Mouse (Mus musculus) adrenal gland, postnatal 4 days (tissue): ENCODE data around the gene Hist1h2bm. TPM values are rescaled to one million over a fixed set of nuclear protein-coding genes. Genes with fewer than 3 reads are reported as not detected.
"Not testable (repeated sequence)": the region's sequence is repeated elsewhere in the genome, so short reads cannot be mapped to it uniquely, and the experiment has no call there.

Experiments
- DNase-seq, 2 experiments: peaks; one replicate each; pipeline ENCODE4 v3.0.0; 2021 to 2022; ENCODE audit warnings: low spot score in 2 of 2, mixed read lengths in 2 of 2
- long read RNA-seq, 2 experiments: library from polyadenylated mRNA; stranded (forward); transcript quantifications; one replicate each; pipeline ENCODE4 v2.0.0; 2021
- total RNA-seq, 2 experiments: library from RNA; stranded (reverse); gene quantifications; 2 replicates each; pipeline ENCODE4 v1.2.3; 2021

Gene Hist1h2bm
- 100 to 1,000 TPM; 142 to 169 TPM for total RNA-seq
- long read RNA-seq, experiment 1: 0 reads
- long read RNA-seq, experiment 2: 0 reads

DNA sequence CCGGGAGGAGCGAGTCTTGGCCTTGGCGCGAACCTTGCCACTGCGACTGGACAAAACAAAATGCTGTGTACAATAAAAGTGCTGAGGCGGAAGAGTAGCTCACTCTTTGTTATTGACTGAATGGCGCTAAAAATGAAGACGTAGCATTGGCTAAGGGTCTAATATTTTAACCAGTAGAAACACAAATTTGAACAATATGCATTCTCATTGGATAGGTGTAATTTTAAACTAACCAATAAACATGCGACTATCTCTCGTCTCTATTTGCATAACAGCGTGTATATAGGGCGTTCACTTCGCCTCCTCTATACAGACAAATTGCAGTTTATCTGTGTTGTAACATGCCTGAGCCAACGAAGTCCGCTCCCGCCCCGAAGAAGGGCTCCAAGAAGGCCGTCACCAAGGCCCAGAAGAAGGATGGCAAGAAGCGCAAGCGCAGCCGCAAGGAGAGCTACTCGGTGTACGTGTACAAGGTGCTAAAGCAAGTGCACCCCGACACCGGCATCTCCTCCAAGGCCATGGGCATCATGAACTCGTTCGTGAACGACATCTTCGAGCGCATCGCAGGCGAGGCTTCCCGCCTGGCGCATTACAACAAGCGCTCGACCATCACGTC, at the start of gene Hist1h2bm:
Hist1h2bm (plus strand) TSS at position 288 of the 616 bp plus-strand sequence.
- not testable (repeated sequence) for DNase-seq

DNA sequence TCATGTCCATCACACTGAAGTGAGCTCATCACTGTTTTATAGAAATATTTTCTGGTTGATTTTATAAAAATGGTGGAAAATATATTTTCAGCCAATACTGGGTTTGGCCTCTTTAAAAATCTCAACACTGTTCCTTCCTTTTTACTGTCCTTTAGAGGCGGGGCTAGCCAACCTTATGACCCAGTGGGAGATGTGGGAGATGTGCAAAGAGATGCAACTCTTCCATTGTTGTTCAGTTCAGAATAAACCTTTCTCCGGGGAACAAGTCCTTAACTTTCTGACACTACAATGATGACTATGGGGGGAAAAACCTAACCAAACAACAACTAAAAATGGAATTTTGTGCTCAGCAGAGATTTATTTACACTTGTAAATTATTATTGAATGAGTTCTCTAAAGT, 44.5 kb upstream of the Hist1h2bm start, which contains the start of gene Olfr1360:
Olfr1360 (minus strand) TSS at position 101 of the 400 bp plus-strand sequence.
- DNase-seq: no peak

DNA sequence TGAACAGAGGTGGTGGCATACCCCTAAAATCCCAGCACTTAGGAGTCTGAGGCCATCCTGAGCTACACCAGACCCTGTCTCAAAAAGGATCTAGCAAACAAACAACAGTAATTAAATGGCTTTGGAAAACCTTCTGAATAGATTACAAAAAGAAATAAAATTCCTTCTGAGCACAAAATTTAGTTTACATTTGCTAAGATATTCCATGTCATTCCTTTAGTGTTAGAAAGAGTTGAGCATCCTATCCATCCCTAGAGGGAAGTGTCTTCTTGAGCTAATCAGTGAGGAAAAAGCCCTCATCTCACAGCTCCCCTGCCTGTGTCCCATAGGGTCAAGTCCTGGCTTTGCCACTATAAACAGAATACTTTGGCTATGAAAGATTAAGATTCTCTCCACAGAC, 24.0 kb upstream of the Hist1h2bm start, which contains the start of gene Olfr1359:
Olfr1359 (plus strand) TSS at position 301 of the 400 bp plus-strand sequence.
- no peak for DNase-seq

DNA sequence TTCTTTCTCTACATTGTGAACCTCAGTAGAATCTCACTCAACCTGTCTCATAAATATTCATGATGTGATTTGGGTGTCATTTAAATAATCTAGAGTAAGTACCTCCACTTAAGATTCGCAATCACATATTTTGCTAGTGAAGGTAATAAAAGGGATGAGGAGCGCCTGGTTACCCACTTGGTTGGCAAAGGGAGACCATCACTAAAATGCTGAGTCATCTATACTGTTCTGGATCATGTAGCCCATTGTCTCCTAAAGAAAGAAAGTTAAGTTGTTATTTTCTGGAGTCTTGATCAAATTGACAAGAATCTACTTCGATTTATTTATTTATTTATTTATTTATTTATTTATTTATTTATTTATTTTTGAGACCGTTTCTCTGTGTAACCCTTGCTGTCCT, 15.2 kb upstream of the Hist1h2bm start:
- no peak for DNase-seq

DNA sequence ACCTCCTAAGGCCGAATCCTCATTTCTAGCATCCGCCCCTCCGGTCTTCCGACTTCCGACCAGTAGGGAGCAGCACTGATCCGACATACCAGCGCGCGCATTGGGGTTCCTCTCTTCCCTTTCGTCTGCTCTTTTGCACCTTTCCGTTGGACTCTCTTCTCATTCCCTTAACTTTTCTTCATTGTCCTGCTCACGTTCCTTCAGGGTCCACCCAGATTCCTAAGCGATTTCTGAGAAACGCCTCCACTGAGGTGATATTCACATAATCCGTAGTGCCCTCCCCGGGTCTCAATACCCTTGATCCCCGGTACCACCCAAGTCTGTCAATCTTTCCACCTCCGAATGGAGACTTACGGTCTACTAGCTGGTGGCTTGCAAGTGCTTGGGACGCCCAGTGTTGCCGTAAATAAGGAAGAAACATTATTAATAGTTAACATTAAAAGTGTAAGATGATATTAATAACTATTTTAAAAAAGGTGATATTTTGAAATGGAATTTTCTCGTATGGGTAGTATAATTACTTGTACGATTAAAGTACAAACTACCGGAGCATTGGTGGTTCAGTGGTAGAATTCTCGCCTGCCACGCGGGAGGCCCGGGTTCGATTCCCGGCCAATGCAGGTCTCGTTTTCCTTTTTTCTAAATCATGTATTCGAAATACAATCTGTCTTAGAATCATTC, 11.7 kb upstream of the Hist1h2bm start:
- peak; percentile 64 to 81 for DNase-seq

DNA sequence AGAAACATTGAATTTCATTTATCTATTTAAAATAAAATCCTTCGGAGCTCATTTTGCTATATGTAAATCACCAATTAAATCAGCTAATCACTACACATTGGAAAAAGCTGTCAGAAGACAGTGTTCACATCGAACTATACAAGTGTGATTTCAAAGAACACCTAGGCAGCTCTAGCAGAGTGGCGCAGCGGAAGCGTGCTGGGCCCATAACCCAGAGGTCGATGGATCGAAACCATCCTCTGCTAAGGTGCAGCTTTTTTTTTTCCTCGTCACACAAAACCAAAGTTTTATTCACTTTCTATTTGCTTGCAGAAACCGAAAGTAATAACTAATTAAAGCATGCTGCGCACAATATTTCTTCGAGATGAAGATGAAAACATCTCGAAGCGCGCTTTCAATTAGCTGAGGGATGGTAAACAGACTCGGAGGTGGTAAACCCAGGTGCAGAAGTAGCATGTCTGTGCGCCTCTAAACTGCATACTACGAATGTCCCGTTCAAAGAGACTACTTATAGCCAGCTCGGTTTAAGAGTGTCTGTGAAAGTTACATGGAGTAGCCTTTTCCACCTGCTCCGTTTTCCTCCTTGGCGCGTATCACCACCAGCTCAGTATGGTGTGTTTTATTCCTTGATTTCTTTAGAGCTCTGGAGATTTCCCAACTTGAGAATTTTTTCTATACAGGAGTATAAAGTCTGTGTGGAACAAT, 10.9 kb upstream of the Hist1h2bm start:
- peak; percentile 31 to 45 for DNase-seq

DNA sequence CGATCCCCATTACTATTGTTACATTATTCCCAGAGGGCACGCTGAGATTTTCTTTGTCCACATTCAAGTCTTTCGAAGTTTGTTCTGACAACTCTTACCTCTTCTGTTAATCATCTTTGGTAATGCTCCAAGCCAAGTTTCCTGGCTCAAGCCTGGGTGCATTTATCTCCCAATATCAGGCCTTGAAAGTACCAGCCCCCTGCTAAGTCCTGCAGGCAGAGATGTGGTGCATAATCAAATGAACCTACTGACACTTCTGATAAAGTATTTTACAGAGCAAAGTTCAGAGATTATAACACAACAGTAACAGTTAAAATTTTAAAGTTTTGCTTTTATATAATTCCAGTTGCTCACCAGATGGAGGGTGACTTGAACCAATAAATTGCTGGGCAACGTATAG, 10.1 kb upstream of the Hist1h2bm start:
- DNase-seq: no peak

DNA sequence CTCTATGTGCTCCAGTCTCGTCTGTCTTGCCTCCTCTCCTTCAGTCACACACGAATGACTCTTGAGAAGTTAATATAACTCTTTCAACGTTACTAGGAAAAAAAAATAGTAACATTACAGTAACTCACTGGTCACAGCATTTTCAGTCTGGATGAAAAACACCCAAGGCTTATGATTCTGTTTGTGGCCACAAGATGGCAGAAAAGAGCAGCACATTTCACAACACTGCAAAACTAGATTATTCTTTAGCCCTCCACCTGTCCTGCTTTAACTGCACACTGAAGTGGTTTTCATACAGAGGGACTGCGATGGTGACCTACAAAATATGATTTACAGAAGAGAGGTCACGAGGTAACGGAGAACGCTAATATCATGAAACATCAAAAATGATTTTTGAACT, 7.1 kb upstream of the Hist1h2bm start:
- DNase-seq: no peak

DNA sequence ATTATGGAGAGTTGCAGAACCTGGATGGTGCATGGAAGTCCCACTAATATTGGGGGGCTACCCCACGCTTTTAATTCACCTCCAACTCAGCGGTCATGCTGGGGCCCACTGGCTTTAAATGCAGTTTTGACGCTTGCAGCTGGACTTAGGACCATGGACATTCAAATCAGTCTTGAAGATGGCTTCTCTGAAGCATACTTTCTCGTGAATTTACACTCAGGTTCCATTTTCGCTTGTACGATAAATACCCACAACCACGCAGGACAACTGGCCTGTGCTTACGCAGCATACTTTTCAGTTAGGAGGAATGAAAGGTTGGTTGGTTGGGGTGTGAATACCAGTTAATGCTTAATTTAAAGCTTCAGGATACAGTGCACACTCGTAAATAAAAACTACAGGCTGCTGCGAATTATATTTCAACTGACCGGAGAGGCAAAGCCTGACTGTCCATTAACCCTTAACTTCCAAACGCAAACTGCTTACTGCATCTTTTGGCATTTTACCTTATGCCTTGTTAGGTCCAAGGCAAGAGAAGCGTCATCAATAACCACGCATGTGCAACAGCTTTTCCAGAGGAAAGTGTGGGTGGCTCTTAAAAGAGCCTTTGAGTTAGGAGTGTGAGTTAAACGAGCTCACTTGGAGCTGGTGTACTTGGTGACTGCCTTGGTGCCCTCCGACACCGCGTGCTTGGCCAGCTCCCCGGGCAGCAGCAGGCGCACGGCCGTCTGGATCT, 6.5 kb upstream of the Hist1h2bm start:
- no peak for DNase-seq

DNA sequence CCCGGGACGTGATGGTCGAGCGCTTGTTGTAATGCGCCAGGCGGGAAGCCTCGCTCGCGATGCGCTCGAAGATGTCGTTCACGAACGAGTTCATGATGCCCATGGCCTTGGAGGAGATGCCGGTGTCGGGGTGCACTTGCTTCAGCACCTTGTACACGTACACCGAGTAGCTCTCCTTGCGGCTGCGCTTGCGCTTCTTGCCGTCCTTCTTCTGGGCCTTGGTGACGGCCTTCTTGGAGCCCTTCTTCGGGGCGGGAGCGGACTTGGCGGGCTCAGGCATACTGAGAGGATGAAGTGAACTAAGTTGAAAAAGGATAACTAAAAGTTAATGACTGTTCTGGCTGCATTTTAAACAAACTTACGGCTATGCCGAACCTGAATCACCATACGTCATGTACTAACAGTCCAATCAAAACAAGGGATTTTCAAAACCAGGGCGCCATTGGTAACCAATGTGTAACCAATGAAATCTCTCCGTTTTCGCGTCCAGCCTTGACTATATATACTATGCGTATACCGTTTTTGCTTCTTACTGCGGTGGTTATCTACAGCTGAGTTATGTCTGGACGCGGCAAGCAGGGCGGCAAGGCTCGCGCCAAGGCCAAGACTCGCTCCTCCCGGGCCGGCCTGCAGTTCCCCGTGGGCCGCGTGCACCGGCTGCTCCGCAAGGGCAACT, 5.8 kb upstream of the Hist1h2bm start, which contains the start of the genes Hist1h2bl and Hist1h2ai:
Hist1h2bl (minus strand) TSS at position 280 of the 676 bp plus-strand sequence.
Hist1h2ai (plus strand) TSS at position 559 of the 676 bp plus-strand sequence.
- DNase-seq: peak; percentile 27 to 65

DNA sequence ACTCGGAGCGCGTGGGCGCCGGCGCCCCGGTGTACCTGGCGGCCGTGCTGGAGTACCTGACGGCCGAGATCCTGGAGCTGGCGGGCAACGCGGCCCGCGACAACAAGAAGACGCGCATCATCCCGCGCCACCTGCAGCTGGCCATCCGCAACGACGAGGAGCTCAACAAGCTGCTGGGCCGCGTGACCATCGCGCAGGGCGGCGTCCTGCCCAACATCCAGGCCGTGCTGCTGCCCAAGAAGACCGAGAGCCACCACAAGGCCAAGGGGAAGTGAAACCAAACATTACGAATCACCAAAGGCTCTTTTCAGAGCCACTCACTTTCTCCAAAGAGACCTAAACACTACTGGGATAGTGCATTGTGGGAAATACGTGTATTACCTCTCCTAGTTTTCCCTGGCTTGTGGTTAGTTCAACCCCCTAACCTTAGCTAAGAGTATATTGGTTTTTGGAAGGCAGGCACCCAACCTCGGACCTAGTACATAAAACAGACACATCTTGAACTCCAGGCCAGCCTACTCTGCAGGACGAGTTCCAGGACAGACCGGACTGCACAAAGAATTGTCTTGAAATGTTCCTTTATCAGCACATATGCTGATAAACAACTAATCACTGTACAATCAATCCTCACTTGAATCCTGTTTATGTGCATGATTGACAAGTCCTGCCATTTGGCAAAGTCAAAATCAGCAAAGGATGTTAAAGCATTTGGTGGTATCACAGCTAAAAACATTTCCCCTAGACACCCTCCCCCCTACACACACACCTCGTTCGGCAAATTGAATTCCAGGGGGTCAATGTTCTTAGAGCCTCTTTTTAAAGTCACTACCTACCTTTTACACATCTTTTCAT, 5.1 kb upstream of the Hist1h2bm start:
- DNase-seq: not testable (repeated sequence)

DNA sequence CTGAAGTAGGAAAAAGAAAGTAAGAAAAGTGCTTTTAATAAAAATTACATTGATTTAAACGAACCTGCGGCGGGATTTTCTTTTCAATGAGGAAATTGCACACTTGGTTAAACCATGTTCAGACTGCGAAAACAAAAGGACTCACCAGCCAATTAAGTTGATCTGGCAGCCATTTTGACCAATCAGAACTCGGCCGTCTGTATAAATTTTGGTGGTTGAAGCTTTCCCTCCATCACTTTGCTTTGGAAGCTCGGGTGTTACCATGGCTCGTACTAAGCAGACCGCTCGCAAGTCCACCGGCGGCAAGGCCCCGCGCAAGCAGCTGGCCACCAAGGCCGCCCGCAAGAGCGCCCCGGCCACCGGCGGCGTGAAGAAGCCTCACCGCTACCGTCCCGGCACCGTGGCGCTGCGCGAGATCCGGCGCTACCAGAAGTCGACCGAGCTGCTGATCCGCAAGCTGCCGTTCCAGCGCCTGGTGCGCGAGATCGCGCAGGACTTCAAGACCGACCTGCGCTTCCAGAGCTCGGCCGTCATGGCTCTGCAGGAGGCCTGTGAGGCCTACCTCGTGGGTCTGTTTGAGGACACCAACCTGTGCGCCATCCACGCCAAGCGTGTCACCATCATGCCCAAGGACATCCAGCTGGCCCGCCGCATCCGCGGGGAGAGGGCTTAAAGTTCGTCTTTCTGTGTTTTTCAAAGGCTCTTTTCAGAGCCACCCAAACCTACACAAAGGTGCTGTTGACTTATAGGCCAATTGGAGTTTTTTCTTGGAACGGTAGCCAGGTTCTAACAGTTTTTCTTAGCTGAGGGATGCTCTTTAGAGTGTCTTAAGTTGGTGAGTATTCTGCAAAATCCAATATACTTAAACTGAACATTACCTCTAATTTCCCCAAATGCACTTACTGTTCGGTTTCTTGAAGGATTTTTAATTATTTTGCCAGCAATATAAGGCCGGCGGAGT, 4.2 kb upstream of the Hist1h2bm start, which contains the start of gene Hist1h3h:
Hist1h3h (plus strand) TSS at position 263 of the 961 bp plus-strand sequence.
- DNase-seq: peak; percentile 38 to 70

DNA sequence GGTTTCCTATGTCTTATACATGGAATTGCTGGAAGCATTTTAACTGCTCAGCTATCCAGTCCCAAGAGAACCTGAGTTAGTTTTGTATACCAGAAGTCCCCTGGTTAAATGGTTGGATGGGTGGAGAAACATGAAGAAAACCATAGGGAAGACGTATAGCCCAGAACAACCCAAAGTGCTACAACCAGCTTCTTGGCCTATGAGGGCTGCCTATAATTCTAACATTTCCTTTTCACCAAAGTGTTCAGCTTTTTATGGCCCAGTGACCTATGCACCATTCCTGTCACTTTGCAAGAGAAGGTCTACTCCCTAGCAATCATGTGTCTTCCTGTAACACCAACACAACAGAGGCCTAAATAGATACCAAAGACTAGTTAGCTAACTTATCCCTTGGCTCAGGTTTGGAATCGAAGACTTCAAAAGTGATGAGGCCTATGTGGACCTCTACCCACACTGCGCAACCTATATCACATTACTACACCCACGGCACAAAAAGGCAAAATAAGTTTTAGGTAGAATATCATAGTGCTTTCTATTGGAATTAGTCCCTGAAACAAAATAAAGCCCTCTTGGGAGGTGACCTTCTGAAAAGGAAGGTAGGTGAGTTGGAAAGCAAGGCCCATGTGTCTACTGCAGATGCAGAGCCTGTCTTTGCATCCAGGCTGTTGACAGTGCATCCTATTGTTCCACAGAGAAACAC, 3.3 kb upstream of the Hist1h2bm start:
- no peak for DNase-seq

DNA sequence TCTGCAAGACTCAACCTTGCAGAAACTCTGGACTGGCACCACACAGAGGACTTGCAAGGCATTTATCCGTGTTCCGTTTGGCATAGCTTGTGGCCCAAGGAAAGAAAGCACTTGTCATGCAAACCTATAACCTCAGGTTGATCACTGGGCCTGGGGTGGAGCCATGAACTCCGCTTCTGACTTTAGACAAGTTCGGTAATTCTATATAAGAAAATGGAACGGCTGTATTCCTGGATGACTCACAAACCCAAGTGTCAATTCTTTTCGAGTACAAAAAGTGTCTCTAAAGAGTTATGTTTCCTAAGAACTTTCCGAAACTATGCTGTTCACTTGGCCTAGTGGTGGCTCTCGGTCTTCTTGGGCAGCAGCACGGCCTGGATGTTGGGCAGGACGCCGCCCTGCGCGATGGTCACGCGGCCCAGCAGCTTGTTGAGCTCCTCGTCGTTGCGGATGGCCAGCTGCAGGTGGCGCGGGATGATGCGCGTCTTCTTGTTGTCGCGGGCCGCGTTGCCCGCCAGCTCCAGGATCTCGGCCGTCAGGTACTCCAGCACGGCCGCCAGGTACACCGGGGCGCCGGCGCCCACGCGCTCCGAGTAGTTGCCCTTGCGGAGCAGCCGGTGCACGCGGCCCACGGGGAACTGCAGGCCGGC, 612 bp upstream of the Hist1h2bm start:
- not testable (repeated sequence) for DNase-seq

DNA sequence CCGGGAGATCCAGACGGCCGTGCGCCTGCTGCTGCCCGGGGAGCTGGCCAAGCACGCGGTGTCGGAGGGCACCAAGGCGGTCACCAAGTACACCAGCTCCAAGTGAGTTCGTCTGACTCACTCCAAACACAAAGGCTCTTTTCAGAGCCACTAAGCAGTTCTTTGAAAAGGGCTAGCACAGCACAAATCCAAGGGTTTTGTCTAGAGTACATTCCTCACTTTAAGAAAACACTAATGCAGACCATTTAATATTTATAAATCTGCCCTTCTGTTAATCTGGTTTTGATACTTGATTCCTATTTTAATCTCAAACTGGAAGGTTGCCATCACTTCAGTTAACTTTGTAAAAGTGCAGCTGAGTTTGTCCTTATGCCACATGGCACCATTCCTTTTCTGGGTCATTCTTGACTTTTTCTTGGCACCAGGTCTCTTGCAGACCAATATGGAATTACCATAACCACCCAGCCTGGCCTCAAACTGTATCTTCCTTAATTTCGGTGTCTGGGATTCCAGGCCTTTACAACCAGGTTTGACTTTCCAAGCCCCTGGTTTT, 605 bp downstream of the Hist1h2bm start:
- DNase-seq: no peak

DNA sequence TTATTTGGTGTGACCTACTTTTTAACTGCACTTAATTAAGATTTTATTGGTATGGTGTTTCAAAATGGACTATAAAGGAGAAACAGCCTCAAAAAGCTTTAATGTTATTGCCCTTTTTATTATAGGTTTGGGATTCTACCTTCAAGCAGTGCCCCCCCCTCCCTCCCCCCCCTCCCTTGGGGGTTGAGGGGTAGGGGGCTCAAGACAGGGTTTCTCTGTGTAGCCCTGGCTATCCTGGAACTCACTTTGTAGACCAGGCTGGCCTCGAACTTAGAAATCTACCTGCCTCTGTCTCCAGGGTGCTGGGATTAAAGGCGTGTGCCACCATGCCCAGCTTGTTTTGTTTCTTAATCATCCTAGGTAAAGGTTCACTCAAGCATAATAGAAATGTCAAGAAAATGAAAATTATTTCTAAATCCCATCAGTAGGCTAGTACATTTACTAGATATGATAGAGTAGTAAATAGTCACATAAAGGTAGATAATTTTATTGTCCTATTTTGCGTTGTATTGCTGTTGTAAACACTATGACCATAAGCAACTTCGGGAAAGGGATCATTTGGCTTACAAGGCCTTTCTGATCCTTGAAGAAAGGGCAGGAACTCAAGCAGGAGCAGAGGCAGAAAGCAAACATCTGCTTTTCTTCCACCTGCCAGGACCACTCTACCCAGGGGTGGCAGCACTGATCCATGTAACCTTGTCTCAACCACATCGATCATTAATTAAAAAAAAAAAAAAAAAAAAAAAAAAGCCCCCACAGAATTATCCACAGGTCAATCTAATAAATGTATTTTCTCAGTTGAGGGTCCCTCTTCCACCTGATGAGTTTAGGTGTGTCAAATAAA, 1.4 kb downstream of the Hist1h2bm start:
- DNase-seq: no peak
